Mouse (Mus musculus) cerebellum, adult 2 months (tissue): ENCODE data around the gene Spp1.

ENCODE experiments used
- CTCF ChIP-seq: fragments of 200-500 bp; IDR thresholded peaks from 2 replicates; pipeline ENCODE4 v1.5.1; 2011; ENCODE audit warnings: low read depth, mild to moderate bottlenecking, control low read depth, low read length, moderate library complexity, borderline replicate concordance; ENCODE audit not compliant: insufficient read depth
- POLR2A ChIP-seq: fragments of 200-500 bp; IDR thresholded peaks from 2 replicates; pipeline ENCODE4 v1.6.1; 2011; ENCODE audit warnings: low read length, control low read depth, borderline replicate concordance; ENCODE audit not compliant: insufficient read depth

DNA sequence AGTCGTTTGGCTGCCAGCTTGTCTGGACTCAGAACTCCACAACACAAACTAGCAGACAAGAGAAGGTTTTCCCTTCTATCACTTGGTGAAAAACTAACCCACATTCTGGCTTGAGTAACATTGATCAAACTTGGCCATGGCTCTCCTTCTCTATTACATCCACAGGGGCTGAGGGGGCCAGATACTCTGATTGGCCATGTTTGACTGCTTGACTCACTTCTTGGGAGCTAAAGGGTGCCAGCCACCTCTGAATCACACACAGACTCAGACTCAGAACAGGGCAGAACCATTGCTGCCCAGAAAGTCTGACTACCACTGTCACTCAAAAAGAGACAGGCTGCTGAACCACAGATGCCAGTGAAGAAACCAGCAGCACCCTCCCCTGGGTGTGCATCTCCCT, 18.2 kb downstream of the Spp1 start:
- TF ChIP-seq CTCF (no peak), POLR2A (no peak)
